Mouse (Mus musculus): ENCODE results near the gene Rpp25. TPM values are rescaled to one million over a fixed set of nuclear protein-coding genes. Genes with fewer than 3 reads are reported as not detected.

Rpp25 gene
- 0.48 TPM in 1 of 2 replicates, not detected in the other for polyA plus RNA-seq (2012; ENCODE audit: low replicate concordance)

DNA sequence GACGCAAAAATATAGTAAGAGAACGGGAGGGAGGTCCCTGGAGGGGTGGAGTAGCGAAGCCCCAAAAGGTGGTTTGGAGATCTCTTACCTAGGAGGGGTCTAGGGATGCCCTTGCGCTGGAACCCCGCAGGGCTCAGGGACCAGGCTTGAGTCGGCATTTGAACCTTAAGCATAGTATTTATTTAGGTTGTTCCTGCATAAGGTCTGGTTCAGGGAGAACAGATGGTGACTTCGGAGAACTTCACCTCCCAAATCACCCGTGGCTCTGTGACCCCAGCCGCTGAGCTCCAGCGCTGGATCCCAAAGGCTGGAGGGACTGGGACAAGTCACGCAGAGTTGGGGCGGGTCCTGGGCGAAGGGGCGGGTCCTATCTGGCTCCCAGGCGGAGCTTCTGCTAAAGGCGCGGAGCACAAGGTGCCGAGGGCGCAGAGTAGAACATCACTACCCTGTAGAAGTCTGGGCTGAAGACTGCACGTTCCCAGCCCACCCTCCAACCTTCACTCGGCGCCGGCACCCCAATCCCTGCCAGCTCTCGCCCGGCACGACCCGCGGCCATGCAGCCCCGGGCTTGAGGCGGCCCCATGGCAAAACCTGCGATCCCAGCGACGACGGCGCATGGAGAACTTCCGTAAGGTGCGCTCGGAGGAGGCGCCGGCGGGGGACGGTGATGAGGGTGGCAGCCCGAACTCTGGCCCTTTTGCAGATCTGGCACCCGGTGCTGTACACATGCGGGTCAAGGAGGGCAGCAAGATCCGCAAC, at the start of gene Rpp25:
Rpp25 (plus strand) TSS at position 405 of the 759 bp plus-strand sequence.

DNA sequence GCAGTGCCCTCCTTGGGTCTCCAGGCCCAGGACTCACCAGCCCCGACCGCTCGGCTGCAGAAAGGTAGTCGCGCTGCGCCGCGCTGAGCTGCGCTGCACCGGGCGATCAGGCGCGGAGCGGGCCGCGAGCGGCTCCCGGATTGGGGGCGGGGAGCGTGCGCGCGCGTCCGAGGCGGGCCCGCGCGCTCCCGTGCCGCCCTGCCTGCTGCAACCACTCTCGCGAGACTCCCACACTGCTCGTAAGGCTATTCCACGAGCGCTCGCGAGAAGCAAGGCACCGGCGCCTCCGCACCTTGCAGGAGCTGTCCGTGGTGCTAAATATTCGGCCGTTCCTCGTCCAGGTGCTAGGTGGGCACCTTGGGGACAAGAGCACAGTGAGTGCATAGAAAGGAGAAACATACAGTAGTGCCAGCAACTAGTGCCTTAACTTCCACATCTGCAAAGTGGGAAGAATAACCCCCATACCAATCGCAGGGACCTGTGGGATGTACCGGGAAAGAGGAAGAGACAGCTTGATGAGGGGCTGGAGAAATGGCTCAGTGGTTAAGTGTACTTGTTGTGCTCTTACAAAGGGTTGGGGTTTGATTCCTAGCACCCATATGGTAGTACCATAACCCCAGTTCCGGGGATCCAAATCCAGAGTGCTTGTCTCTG, 35.8 kb upstream of the Rpp25 start, which contains the start of gene Scamp5:
Scamp5 (minus strand) TSS at position 165 of the 654 bp plus-strand sequence.

DNA sequence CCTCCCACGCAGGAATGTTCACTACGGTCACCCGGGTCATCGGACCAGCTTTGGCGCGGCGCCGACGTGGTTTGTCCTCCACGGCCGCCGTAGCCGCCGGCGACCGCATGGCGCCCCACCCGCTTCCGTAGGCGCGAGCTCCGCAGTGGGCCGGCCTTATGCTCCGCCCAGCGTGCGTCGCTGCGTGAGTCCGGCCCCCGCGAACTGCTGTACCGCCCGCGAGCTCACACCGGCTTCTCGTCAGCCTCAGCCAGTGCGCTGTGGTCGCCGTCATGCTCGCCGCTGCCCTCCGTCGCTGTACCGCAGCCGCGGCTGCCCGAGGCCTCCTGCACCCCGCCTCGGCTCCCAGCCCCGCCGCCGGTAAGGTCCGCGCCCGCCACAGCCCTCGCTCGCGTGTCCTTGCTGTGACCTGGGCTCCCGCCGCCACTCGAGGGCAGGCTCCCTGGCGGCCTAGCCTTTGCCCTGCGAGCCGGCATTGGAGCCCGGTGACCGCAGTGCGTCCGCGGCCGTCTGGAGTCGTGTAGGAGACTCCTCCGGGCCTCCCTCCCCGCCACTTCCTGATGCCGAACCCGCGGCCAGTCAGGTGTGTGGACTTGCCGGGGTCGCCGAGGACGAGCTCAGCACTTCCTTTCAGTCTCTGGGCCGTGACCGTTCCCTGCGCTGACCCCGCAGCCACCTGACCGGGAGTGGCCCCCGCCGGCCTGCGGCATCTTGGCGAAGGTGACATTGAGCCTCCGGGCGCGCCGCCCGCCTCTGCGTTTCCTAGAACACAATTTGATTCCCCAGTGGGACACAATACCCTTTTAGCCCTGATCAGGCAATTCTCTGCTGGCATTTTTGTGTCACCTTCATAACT, 17.5 kb downstream of the Rpp25 start, which contains the start of gene Cox5a:
Cox5a (plus strand) TSS at position 219 of the 856 bp plus-strand sequence.

DNA sequence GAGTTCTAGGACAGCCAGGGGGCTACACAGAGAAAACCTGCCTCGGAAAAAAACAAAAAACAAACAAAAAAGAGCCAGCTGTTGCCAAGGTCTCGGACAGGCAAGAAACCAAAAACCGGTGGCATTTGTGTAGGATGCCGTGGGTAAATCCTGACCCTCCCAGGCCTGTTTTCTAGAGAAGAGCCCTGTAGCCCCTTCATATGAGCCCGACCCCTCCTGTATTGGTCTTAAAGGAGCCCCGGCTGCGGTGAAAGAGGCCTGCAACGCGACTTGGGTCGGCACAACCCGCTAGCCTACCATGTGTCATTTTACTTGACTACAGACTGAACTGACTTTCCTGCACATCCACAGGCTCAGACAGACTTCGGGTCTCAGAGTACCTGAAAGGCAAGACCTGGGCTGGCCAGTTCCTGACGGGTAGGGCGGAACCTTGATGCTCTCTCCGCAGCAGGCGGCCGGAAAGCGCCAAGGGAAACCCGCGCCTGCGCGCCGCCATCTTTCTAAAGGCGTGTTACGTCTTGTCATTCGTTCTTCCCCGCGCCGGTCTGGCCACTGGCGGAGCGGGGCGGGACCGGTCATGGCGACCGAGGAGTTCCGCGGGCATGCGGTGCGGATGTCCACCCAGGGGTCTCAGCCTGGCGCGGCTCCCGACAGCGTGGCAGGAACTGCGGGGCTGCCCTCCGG, 33.4 kb downstream of the Rpp25 start, which contains the start of gene Fam219b:
Fam219b (plus strand) TSS at position 485 of the 684 bp plus-strand sequence.

DNA sequence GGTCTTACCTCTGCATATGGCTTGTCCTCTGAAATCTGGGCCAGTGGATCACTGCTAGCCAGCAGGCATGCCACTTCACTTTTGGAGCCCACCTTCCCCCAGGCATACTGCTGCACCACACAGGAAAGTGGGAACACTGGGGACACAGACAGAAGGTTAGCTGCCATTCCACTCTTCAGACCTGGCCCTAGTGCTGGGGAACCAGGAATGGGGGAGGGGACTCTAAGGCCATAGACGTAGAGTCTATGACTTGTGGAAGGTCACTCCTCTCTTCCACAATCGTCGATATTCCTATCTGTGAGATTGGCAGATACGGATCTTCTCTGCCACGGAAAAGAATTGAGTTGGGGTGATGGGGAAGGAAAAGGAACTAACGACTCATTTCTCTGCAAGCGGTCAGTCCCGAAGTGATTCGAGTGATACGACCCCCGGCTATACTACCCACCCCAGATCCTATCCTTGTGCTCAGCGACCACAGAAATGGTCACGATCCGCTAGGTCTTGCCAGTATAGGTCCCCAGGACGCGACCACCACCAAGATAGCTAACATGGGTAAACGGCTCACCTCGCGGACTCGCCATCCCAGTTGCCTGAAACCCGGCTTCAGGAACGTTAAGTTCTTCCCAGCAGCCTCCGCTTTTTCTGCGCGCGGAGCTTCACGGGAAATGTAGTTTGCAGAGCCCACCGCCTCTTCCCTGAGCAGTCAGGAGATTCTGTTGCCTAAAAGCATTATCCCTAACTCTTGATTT, 48.5 kb downstream of the Rpp25 start, which contains the start of gene Mpi:
Mpi (minus strand) TSS at position 625 of the 749 bp plus-strand sequence.

Other genes starting within 250 kb of the Rpp25 start
- 126 and 137 TPM in 2 replicates for gene 1700017B05Rik, start 241.4 kb upstream of the Rpp25 start, polyA plus RNA-seq (2012; ENCODE audit: low replicate concordance)
- gene Ppcdc, start 63.9 kb upstream of the Rpp25 start, polyA plus RNA-seq (2012; ENCODE audit: low replicate concordance), result 5.1 and 7.3 TPM in 2 replicates
- 1.6 and 3.4 TPM in 2 replicates for gene Scamp5, start 36.0 kb upstream of the Rpp25 start, polyA plus RNA-seq (2012; ENCODE audit: low replicate concordance)
- 375 and 488 TPM in 2 replicates for gene Cox5a, start 17.2 kb downstream of the Rpp25 start, polyA plus RNA-seq (2012; ENCODE audit: low replicate concordance)
- 8.9 and 30.6 TPM in 2 replicates for gene Fam219b, start 33.5 kb downstream of the Rpp25 start, polyA plus RNA-seq (2012; ENCODE audit: low replicate concordance)
- gene Mpi, start 48.7 kb downstream of the Rpp25 start, polyA plus RNA-seq (2012; ENCODE audit: low replicate concordance), result 0.38 and 1.4 TPM in 2 replicates
- gene Scamp2, start 56.9 kb downstream of the Rpp25 start, polyA plus RNA-seq (2012; ENCODE audit: low replicate concordance), result 3.0 and 80.8 TPM in 2 replicates
- gene Ulk3, start 85.4 kb downstream of the Rpp25 start, polyA plus RNA-seq (2012; ENCODE audit: low replicate concordance), result 4.8 and 5.2 TPM in 2 replicates
- not detected in 2 replicates for gene Cplx3, start 102.3 kb downstream of the Rpp25 start, polyA plus RNA-seq (2012; ENCODE audit: low replicate concordance)
- not detected in 2 replicates for gene Lman1l, start 116.7 kb downstream of the Rpp25 start, polyA plus RNA-seq (2012; ENCODE audit: low replicate concordance)
- 457 and 560 TPM in 2 replicates for gene Csk, start 149.6 kb downstream of the Rpp25 start, polyA plus RNA-seq (2012; ENCODE audit: low replicate concordance)
- not detected in 2 replicates for gene Cyp1a2, start 179.7 kb downstream of the Rpp25 start, polyA plus RNA-seq (2012; ENCODE audit: low replicate concordance)
- gene Cyp1a1, start 183.9 kb downstream of the Rpp25 start, polyA plus RNA-seq (2012; ENCODE audit: low replicate concordance), result 0.15 TPM in 1 of 2 replicates, not detected in the other
- 1.1 and 10.9 TPM in 2 replicates for gene Edc3, start 204.5 kb downstream of the Rpp25 start, polyA plus RNA-seq (2012; ENCODE audit: low replicate concordance)